Mouse (Mus musculus) spleen, postnatal 36 days (tissue): Measurements from ENCODE around the gene Cyp26a1.

Experiments
- DNase-seq, 2 experiments: peaks; one replicate each; pipeline ENCODE4 v3.0.0; 2022; ENCODE audit warnings: low spot score in 2 of 2, mixed read lengths in 1 of 2

Gene Cyp26a1

GRCm38 (mm10) chr19:37698273-37699160 is 919 bp downstream of the Cyp26a1 start:
- DNase-seq = no peak

DNA sequence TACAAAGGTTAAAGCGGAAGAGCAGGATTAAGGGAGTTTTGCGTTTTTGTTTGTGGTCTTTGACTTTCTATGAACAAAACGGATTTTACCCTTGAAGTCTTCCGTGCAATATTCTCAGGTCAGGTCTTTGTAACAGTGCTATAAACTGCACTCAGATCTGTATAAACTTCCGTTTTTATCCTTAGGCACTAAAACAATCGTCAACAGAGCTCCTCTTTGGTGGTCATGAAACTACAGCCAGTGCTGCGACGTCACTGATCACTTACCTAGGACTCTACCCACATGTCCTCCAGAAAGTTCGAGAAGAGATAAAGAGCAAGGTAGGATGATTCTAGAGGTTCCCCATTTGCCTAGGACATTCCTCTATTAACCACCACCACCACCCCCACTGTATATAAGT is 2.1 kb downstream of the Cyp26a1 start:
- DNase-seq = no peak

- DNase-seq = no peak
These were observed 4.9 kb downstream of the Cyp26a1 start for GRCm38 (mm10) chr19:37702377-37703076.

DNA sequence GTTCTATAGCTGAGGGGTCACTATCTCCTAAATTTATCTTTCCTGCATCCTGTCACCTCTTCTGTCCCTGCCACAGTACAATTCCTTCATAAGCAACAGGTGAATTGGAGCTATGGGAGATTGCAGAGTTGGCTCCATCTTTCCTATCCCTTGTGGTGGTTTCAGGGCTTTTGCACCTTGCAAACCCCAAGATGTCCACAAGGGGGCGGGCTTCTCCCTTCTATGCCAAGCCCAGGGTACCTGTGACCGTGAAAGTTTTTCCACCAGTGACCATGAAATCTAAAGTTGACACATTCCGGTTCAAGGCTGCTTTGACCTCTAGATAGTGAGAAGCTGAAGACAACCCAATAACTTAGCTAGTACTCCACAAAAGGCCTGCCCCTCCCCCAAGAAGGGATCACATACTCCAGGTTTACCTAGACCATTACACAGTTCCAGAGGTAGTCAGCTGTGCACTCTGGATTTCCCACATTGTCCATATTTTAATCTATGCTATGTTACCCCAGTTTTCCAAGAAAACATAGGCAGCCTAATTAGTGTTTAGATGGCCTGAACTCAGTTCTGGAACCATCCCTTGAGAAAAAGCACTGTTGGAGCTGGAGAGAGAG is 6.4 kb downstream of the Cyp26a1 start:
- DNase-seq = peak; percentile 25 to 31

DNA sequence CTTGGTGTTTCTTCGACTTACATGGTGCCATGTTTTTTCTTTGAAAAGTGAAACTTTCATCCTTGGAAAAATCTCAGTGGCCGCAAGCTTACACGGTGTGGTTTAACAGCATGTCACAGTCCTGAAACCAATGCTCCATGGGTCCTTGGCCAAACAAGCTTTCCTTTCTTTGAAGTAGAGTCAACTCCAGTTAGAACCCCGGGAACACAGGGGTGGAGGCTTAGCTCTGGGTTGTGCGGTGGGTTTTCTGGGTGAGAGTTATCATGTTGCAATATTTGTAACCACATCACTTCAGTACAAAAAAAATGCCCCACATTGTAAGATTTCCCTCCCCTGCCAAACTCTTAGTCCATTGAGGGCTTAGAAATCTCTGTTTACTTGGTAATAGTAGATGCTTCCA is 8.1 kb downstream of the Cyp26a1 start:
- no peak for DNase-seq

DNA sequence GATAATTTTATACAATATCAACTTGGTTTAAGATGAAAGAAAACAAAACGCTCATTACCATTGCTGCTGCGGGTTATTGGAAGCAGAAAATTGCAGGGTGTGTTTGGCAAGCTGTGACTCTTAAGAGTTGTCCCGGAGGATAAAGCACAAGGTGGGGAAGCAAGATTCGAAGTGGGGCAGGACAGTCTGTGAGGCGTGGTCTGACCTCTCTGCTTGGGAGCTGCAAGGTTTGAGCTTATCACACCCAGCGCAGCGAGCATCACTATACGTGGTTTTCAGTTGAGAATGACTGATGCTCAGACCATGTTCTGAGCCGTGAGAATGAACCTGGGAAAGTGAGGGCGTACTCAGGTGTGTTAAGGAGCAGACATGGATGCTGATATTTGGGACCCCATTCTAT is 17.1 kb downstream of the Cyp26a1 start:
- DNase-seq = no peak

GRCm38 (mm10) chr19:37715980-37716379 is 18.4 kb downstream of the Cyp26a1 start:
- DNase-seq = no peak

DNA sequence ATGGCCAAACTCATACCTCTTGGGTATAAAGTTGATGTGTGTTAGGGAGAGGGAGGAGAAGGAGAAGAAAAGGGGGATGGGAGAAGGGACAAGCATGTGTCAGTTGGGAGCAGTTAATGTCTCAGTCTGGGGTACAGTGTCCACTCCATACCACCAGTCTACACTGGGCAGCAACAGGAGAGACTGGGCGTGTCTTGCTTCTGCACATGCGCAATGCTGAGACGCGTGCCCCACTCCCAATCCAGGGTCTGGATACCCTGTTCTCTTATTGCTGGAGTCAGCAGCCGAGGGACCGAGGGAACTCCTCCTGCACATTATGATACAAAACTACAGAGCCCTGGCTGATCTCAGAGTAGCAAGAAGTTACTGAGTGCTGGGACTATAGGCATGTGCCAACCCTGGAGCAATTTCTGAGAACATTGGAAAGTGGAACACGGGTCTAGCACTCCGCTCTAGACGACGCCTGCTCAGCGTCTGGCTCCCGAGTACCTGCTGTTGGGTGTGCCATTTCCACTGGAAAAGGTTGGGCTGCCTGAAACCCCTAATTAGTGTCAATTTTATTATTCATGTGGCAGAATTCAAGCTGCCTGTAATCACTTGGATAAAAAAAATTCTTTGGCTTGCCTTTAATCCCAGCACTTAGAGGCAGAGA is 19.1 kb downstream of the Cyp26a1 start:
- DNase-seq = no peak

GRCm38 (mm10) chr19:37719166-37719565 is 21.6 kb downstream of the Cyp26a1 start:
- no peak for DNase-seq

GRCm38 (mm10) chr19:37724591-37724990 is 27.0 kb downstream of the Cyp26a1 start:
- no peak for DNase-seq

- DNase-seq = no peak
These were observed 29.0 kb downstream of the Cyp26a1 start for GRCm38 (mm10) chr19:37726585-37726984.

GRCm38 (mm10) chr19:37727366-37727765 is 29.8 kb downstream of the Cyp26a1 start:
- no peak for DNase-seq

- no peak for DNase-seq
These were observed 37.8 kb downstream of the Cyp26a1 start for GRCm38 (mm10) chr19:37735426-37735825.

DNA sequence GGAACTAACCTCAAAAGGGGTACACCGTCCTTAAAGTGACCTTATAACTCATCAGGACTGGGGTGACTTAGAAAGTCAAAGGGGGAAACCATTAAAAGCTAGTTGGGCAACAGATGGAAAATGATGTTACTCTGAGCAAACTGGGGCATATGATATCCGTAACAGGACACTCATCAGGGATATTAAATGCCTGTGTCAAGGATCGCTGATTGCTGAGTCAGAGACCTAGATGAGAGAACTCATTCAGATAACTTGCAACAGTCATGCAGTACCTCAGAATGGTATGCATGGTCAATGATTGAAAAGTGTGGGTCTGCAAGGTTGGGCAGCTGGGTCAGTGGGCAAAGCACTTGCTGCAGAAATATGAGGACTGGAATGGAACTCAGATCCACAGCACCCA is 41.0 kb downstream of the Cyp26a1 start:
- no peak for DNase-seq

- no peak for DNase-seq
These were observed 42.4 kb downstream of the Cyp26a1 start for GRCm38 (mm10) chr19:37740043-37740442.
